ENCODE assay signal across 13 mouse cellular contexts in genomic region chr11:62813970-62814624, GRCm38 (mm10). TPM values are rescaled to one million over a fixed set of nuclear protein-coding genes. Genes with fewer than 3 reads are reported as not detected.
DNase-seq lines count a peak whose midpoint lies in the region; TF ChIP-seq lines count a peak whose summit lies in the region.
"Had no signal": no experiment of that assay in that cellular context is flagged by ENCODE, and none has a peak within 500 bp of the region (broad histone marks: within the 10 kb centered on the region; RNA-seq: fewer than 3 reads in every experiment).

No protein-coding gene starts in this region.

- H3K27me3 ChIP-seq in C2C12 (ENCODE audit: control insufficient read depth, insufficient read depth, insufficient read length), result no peaks in the 10 kb centered on the region
- H3K27me3 ChIP-seq: forebrain, embryonic 13.5 days; heart, embryonic 13.5 days; midbrain, embryonic 15.5 days had no signal

- no peaks in the 10 kb centered on the region for H3K36me3 ChIP-seq in C2C12 (ENCODE audit: control insufficient read depth, insufficient read depth)
- H3K36me3 ChIP-seq: heart, embryonic 13.5 days; midbrain, embryonic 15.5 days had no signal

- H3K79me3 ChIP-seq in C2C12 (ENCODE audit: low read depth), result no peaks in the 10 kb centered on the region

- no peak overlapping the region for H3ac ChIP-seq in C2C12 (ENCODE audit: control insufficient read depth, insufficient read length, low read depth)

- peak; percentile 64 for DNase-seq in 3T3-L1 (ENCODE audit: low read depth, low spot score)
- peak; percentile 47 for DNase-seq in kidney, postnatal 14 days
- DNase-seq in lung, postnatal 14 days, result peak; percentile 50
- no peak for DNase-seq in thymus, postnatal 10 days (ENCODE audit: low spot score in 2 of 2)
- no peak for DNase-seq in left cerebral cortex, postnatal 25 days (ENCODE audit: low spot score in 2 of 2)
- DNase-seq in gastrocnemius, adult 18-20 months (ENCODE audit: low spot score), result no peak
- DNase-seq: adrenal gland, postnatal 36 days; gastrocnemius, postnatal 10 days; spleen, adult 18-20 months had no signal

- intact Hi-C loops in left cerebral cortex, postnatal 25 days (cut with DNase I), result no loop called here

- no peak for TF ChIP-seq CTCF in C2C12 (IDR thresholded peaks at IDR 0.05; ENCODE audit: control insufficient read depth, insufficient read depth, insufficient read length)

- H3K4me3 ChIP-seq in C2C12 (ENCODE audit: insufficient read depth, poor library complexity, severe bottlenecking), result no peak overlapping the region
- H3K4me3 ChIP-seq: forebrain, embryonic 13.5 days; heart, embryonic 13.5 days; midbrain, embryonic 15.5 days had no signal

- no peaks in the 10 kb centered on the region for H3K79me2 ChIP-seq in C2C12 (ENCODE audit: control insufficient read depth, insufficient read depth)

TF ChIP-seq in C2C12, 6 proteins besides CTCF, POLR2A, EP300 and RAD21:
- no peak for TF ChIP-seq MYOG (IDR thresholded peaks at IDR 0.05; ENCODE audit: control insufficient read depth, extremely low read depth, insufficient read length)
- TF ChIP-seq CEBPB (IDR thresholded peaks at IDR 0.05; ENCODE audit: low read depth), result peak; percentile 13
TF ChIP-seq in C2C12: peak in this region for 1.

RNA-seq across cellular contexts. Expression of gene Trim16, which starts 5.9 kb away (rescaled TPM):
- polyA plus RNA-seq in C2C12 (2012; fragmentation: generic; extraction: Trizol), result 24.2 TPM
- 1 to 10 TPM; 2.0 to 3.2 TPM for total RNA-seq in left cerebral cortex, postnatal 25 days (2021)
- total RNA-seq in gastrocnemius, adult 18-20 months (2021), result 10 to 100 TPM; 27.1 to 30.2 TPM

RNA-seq across cellular contexts. Expression of gene Zfp286, which starts 24.8 kb away (rescaled TPM):
- not detected for polyA plus RNA-seq in C2C12 (2012; fragmentation: generic; extraction: Trizol)
- total RNA-seq in left cerebral cortex, postnatal 25 days (2021), result 10 to 100 TPM; 21.1 to 22.5 TPM
- 1 to 10 TPM; 1.1 to 1.4 TPM for total RNA-seq in gastrocnemius, adult 18-20 months (2021)

RNA-seq across cellular contexts. Expression of gene Fbxw10, which starts 32.8 kb away (rescaled TPM):
- 0.02 TPM for polyA plus RNA-seq in C2C12 (2012; fragmentation: generic; extraction: Trizol)
- under 1 TPM; 0.39 to 0.57 TPM for total RNA-seq in left cerebral cortex, postnatal 25 days (2021)
- total RNA-seq in gastrocnemius, adult 18-20 months (2021), result under 1 TPM; 0.07 to 0.19 TPM

Comparison
In these comparisons a context has a peak if more than half of its experiments do, and no peak if none do; other contexts are left out.
1. DNase-seq: peak in 3T3-L1 (single experiment), kidney, postnatal 14 days (single experiment) and lung, postnatal 14 days (single experiment); none in thymus, postnatal 10 days (0 of 2), left cerebral cortex, postnatal 25 days (0 of 2) and gastrocnemius, adult 18-20 months (single experiment).
2. RNA of gene Trim16, which starts 5.9 kb away (total RNA-seq): 27.1 to 30.2 TPM in gastrocnemius, adult 18-20 months; 2.0 to 3.2 TPM in left cerebral cortex, postnatal 25 days; every median in the first group is over 4 times any median in the second.
3. RNA of gene Zfp286, which starts 24.8 kb away (total RNA-seq): 21.1 to 22.5 TPM in left cerebral cortex, postnatal 25 days; 1.1 to 1.4 TPM in gastrocnemius, adult 18-20 months; every median in the first group is over 4 times any median in the second.